Mouse (Mus musculus) kidney, adult 2 months (tissue): Measurements from ENCODE around the gene Mis18bp1.
"Not testable (repeated sequence)": the region's sequence is repeated elsewhere in the genome, so short reads cannot be mapped to it uniquely, and the experiment has no call there.

Experiments used
- CTCF ChIP-seq: fragments of 200-500 bp; conservative IDR thresholded peaks from 2 replicates; pipeline ENCODE4 v1.5.1; 2011; ENCODE audit warnings: low read depth, mild to moderate bottlenecking, control low read depth, low read length, moderate library complexity, mixed read lengths; ENCODE audit not compliant: insufficient read depth, insufficient read length
- POLR2A ChIP-seq: fragments of 200-500 bp; IDR thresholded peaks from one replicate; pipeline ENCODE4 v1.6.1; 2011; ENCODE audit warnings: low read depth, low read length, control low read depth

DNA sequence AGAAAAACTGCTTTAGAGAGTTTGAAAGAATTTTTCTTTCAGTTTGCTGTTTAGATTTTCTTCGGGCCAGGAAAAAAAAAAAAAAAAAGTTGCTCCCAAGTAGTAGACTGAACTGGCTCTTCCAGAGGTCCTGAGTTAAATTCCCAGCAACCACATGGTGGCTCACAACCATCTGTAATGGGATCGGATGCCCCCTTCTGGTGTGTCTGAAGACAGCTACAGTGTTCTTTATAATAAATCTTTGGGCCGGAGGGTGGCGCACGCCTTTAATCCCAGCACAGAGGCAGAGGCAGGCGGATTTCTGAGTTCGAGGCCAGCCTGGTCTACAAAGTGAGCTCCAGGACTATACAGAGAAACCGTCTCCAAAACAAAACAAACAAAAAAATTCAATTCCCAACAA lies 555 bp upstream of the Mis18bp1 start:
- peak; percentile 31; the same call in 1 of the 2 replicates for TF ChIP-seq CTCF
- TF ChIP-seq POLR2A: not testable (repeated sequence)
